Mouse (Mus musculus): ENCODE data around the gene Ptprg.

Gene Ptprg

GRCm38 (mm10) chr14:11563656-11564055 lies 10.3 kb downstream of the Ptprg start:
- in situ Hi-C loops (cut with MboI; ENCODE audit: low sequenced_read_pairs) = no loop called here

- in situ Hi-C loops (cut with MboI; ENCODE audit: low sequenced_read_pairs) = no loop called here
These were observed 11.1 kb downstream of the Ptprg start for GRCm38 (mm10) chr14:11564456-11564855.

GRCm38 (mm10) chr14:11565283-11565682 lies 12.0 kb downstream of the Ptprg start:
- in situ Hi-C loops (cut with MboI; ENCODE audit: low sequenced_read_pairs) = no loop called here

- in situ Hi-C loops (cut with MboI; ENCODE audit: low sequenced_read_pairs) = no loop called here
These were observed 16.4 kb downstream of the Ptprg start for GRCm38 (mm10) chr14:11569734-11570133.

GRCm38 (mm10) chr14:11571766-11572394 lies 18.5 kb downstream of the Ptprg start:
- in situ Hi-C loops (cut with MboI; ENCODE audit: low sequenced_read_pairs) = no loop called here

- in situ Hi-C loops (cut with MboI; ENCODE audit: low sequenced_read_pairs) = no loop called here
These were observed 19.1 kb downstream of the Ptprg start for GRCm38 (mm10) chr14:11572395-11572784.

- in situ Hi-C loops (cut with MboI; ENCODE audit: low sequenced_read_pairs) = no loop called here
These were observed 20.4 kb downstream of the Ptprg start for GRCm38 (mm10) chr14:11573710-11574109.

- in situ Hi-C loops (cut with MboI; ENCODE audit: low sequenced_read_pairs) = no loop called here
These were observed 24.1 kb downstream of the Ptprg start for GRCm38 (mm10) chr14:11577276-11577909.

- in situ Hi-C loops (cut with MboI; ENCODE audit: low sequenced_read_pairs) = no loop called here
These were observed 24.6 kb downstream of the Ptprg start for GRCm38 (mm10) chr14:11577910-11578309.

GRCm38 (mm10) chr14:11578492-11578967 lies 25.2 kb downstream of the Ptprg start:
- in situ Hi-C loops (cut with MboI; ENCODE audit: low sequenced_read_pairs) = no loop called here

- in situ Hi-C loops (cut with MboI; ENCODE audit: low sequenced_read_pairs) = no loop called here
These were observed 26.6 kb downstream of the Ptprg start for GRCm38 (mm10) chr14:11579950-11580349.

- in situ Hi-C loops (cut with MboI; ENCODE audit: low sequenced_read_pairs) = no loop called here
These were observed 30.9 kb downstream of the Ptprg start for GRCm38 (mm10) chr14:11584263-11584662.

- in situ Hi-C loops (cut with MboI; ENCODE audit: low sequenced_read_pairs) = no loop called here
These were observed 31.7 kb downstream of the Ptprg start for GRCm38 (mm10) chr14:11584929-11585633.

- in situ Hi-C loops (cut with MboI; ENCODE audit: low sequenced_read_pairs) = no loop called here
These were observed 37.1 kb downstream of the Ptprg start for GRCm38 (mm10) chr14:11590387-11590786.

GRCm38 (mm10) chr14:11592650-11593049 lies 39.3 kb downstream of the Ptprg start:
- in situ Hi-C loops (cut with MboI; ENCODE audit: low sequenced_read_pairs) = no loop called here

- in situ Hi-C loops (cut with MboI; ENCODE audit: low sequenced_read_pairs) = no loop called here
These were observed 41.0 kb downstream of the Ptprg start for GRCm38 (mm10) chr14:11594336-11594735.

GRCm38 (mm10) chr14:11604133-11604865 lies 51.0 kb downstream of the Ptprg start:
- in situ Hi-C loops (cut with MboI; ENCODE audit: low sequenced_read_pairs) = no loop called here

GRCm38 (mm10) chr14:11608366-11608765 lies 55.0 kb downstream of the Ptprg start:
- in situ Hi-C loops (cut with MboI; ENCODE audit: low sequenced_read_pairs) = no loop called here

- in situ Hi-C loops (cut with MboI; ENCODE audit: low sequenced_read_pairs) = no loop called here
These were observed 56.7 kb downstream of the Ptprg start for GRCm38 (mm10) chr14:11609857-11610582.

GRCm38 (mm10) chr14:11612426-11612825 lies 59.1 kb downstream of the Ptprg start:
- in situ Hi-C loops (cut with MboI; ENCODE audit: low sequenced_read_pairs) = no loop called here

- in situ Hi-C loops (cut with MboI; ENCODE audit: low sequenced_read_pairs) = no loop called here
These were observed 59.8 kb downstream of the Ptprg start for GRCm38 (mm10) chr14:11613146-11613545.
